Mouse (Mus musculus) limb, embryonic 12.5 days (tissue): ENCODE data around the gene Sco1. TPM values are rescaled to one million over a fixed set of nuclear protein-coding genes. Genes with fewer than 3 reads are reported as not detected.

Experiments used
- ATAC-seq: fragments of 200-750 bp; cut with Nextera tagmentation; 2 replicates; pipeline ENCODE4 v1.8.0; 2017; ENCODE audit warnings: low read depth, moderate TSS enrichment; ENCODE audit not compliant: insufficient number of reproducible peaks, insufficient read depth, low FRiP score, low TSS enrichment
- H3K27ac ChIP-seq: fragments of 300-500 bp; sonication (generic); 2 replicates; pipeline ENCODE4 v1.5.1; 2016; ENCODE audit warnings: mild to moderate bottlenecking, moderate library complexity
- H3K27me3 ChIP-seq: fragments of 300-500 bp; sonication (generic); 2 replicates; pipeline ENCODE4 v1.6.1; 2016; ENCODE audit warnings: mild to moderate bottlenecking, moderate library complexity
- H3K36me3 ChIP-seq: fragments of 300-500 bp; sonication (generic); 2 replicates; pipeline ENCODE4 v1.6.1; 2016; ENCODE audit warnings: mild to moderate bottlenecking, moderate library complexity
- H3K4me1 ChIP-seq: fragments of 300-500 bp; sonication (generic); replicated peaks from 2 replicates; pipeline ENCODE4 v1.6.1; 2016
- H3K4me2 ChIP-seq: fragments of 300-500 bp; sonication (generic); 2 replicates; pipeline ENCODE4 v1.6.1; 2016; ENCODE audit warnings: mild to moderate bottlenecking, moderate library complexity
- H3K4me3 ChIP-seq: fragments of 300-500 bp; sonication (generic); replicated peaks from 2 replicates; pipeline ENCODE4 v1.5.1; 2016; ENCODE audit warnings: mild to moderate bottlenecking
- H3K9ac ChIP-seq: fragments of 300-500 bp; sonication (generic); replicated peaks from 2 replicates; pipeline ENCODE4 v1.6.1; 2016; ENCODE audit warnings: mild to moderate bottlenecking, moderate library complexity
- H3K9me3 ChIP-seq: fragments of 300-500 bp; sonication (generic); 2 replicates; pipeline ENCODE4 v1.6.1; 2016; ENCODE audit warnings: mild to moderate bottlenecking, moderate library complexity
- WGBS: fragments of 180-500 bp; shearing (Covaris S2); methylation state at CpG from one replicate; pipeline ENCODE4 v1.1.7; 2016; 5-methylcytosine and 5-hydroxymethylcytosine counted together
- polyA plus RNA-seq: library from polyadenylated mRNA; unstranded; fragments of >200 nt; fragmentation: Nextera tagmentation; extraction: Ambion mirVana; gene quantifications from 2 replicates; pipeline ENCODE4 v1.2.1, GENCODE M21; 2016

Sco1 gene
- polyA plus RNA-seq, 1 experiment from 2014 or later, result 18.5 TPM

DNA sequence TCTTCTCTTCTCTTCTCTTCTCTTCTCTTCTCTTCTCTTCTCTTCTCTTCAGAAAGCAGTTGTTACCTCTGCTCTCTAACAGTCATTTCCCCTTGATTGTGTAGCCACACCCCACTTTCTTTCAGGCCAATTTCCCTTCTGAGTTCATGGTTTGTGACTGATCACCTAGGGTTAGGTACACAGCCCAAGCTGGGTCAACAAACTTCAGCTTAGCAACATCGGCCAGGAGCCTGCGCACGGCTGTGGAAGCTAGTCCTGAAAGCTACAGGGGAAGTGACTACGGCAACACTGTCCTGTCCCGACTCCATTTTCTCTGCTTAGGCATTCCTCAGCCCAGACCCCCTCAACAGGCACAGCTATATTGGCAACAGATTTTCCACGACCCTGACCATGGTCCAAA lies 7.5 kb upstream of the Sco1 start:
- 90% methylated on average over 6 of the region's 6 CpGs for WGBS
- Histone ChIP-seq H3K27ac (no peak overlapping the region), H3K36me3 (peaks cover 49% of the 10 kb centered on the region), H3K4me1 (no peaks in the 10 kb centered on the region), H3K27me3 (no peaks in the 10 kb centered on the region), H3K9ac (no peak overlapping the region), H3K9me3 (no peaks in the 10 kb centered on the region), H3K4me3 (no peak overlapping the region), H3K4me2 (no peak overlapping the region)
- ATAC-seq, result no peak

DNA sequence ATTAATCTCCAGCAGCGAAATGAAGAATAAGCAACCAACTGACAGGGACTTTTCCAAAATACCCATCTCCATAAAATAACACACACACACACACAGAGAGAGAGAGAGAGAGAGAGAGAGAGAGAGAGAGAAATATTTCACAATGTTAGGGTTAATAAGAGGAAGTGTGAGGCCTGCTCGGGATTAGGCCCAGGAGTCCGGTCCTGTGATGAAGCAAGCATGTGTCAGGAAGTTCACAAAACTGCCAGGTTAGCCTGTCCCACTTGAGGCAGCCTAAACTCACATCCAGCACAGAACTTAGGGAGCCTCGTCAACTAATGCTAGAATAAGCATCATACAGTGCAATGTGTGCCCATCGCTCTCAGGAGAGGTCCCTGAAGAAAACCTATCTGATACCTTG lies 5.3 kb upstream of the Sco1 start:
- no peaks in the 10 kb centered on the region for H3K9me3 ChIP-seq
- H3K4me2 ChIP-seq, result no peak overlapping the region
- H3K4me3 ChIP-seq, result no peak overlapping the region
- ATAC-seq, result no peak
- H3K27me3 ChIP-seq, result no peaks in the 10 kb centered on the region
- 92% methylated on average over 5 of the region's 5 CpGs for WGBS
- H3K4me1 ChIP-seq, result 0 out of 2 replicates have a peak, but pooled peaks cover 3% of the 10 kb centered on the region
- no peak overlapping the region for H3K9ac ChIP-seq
- H3K36me3 ChIP-seq, result peaks cover 30% of the 10 kb centered on the region; the same call in 1 of the 2 replicates
- H3K27ac ChIP-seq, result no peak overlapping the region

DNA sequence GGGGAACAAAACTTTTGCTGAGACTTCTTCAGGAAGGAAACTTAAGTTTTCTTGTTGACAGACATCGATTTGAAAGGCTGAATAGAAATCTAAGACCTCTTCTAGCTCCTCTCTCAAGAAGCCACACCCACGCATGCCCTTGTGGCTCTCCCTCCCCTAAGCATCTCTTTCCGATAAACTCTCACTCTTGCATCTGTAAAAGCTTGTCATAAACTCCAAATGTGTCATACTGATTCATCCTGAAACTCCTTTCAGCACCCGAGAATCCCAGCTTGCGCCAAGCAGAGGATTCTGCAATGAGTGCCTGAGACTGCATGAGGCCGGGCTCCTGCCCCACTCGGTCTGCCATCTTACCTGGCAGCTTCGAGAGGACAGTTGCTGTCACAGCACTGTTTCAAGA lies 4.0 kb upstream of the Sco1 start:
- peaks cover 7% of the 10 kb centered on the region for H3K4me1 ChIP-seq
- H3K27me3 ChIP-seq, result no peaks in the 10 kb centered on the region
- ATAC-seq, result no peak
- no peaks in the 10 kb centered on the region for H3K9me3 ChIP-seq
- H3K36me3 ChIP-seq, result peaks cover 23% of the 10 kb centered on the region; the same call in 1 of the 2 replicates
- H3K27ac ChIP-seq, result no peak overlapping the region
- no peak overlapping the region for H3K4me3 ChIP-seq
- 94% methylated on average over 8 of the region's 8 CpGs for WGBS
- no peak overlapping the region for H3K9ac ChIP-seq
- no peak overlapping the region for H3K4me2 ChIP-seq

DNA sequence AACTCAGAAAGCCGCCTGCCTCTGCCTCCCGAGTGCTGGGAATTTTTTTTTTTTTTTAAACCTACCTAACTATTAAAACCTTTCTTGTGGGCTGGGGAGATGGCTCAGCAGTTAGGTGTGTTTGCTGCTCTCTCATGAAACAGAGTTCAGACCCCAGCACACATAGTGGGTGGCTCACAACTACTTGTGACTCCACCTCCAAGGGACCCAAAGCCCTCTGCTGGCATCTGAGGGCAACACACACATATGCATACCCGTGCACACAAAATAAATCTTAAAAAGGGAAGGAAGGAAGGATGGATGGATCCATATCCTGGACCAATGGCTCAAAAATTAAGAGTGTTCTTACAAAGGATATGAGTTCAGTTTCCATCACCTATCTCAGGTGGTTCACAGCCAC lies 3.2 kb upstream of the Sco1 start:
- Histone ChIP-seq H3K9ac (no peak overlapping the region), H3K4me3 (no peak overlapping the region), H3K27ac (no peak overlapping the region), H3K9me3 (no peaks in the 10 kb centered on the region), H3K4me1 (peaks cover 13% of the 10 kb centered on the region), H3K36me3 (peaks cover 23% of the 10 kb centered on the region; the same call in 1 of the 2 replicates), H3K4me2 (no peak overlapping the region), H3K27me3 (no peaks in the 10 kb centered on the region)
- WGBS, result 87% methylated on average over 3 of the region's 3 CpGs
- ATAC-seq, result no peak

DNA sequence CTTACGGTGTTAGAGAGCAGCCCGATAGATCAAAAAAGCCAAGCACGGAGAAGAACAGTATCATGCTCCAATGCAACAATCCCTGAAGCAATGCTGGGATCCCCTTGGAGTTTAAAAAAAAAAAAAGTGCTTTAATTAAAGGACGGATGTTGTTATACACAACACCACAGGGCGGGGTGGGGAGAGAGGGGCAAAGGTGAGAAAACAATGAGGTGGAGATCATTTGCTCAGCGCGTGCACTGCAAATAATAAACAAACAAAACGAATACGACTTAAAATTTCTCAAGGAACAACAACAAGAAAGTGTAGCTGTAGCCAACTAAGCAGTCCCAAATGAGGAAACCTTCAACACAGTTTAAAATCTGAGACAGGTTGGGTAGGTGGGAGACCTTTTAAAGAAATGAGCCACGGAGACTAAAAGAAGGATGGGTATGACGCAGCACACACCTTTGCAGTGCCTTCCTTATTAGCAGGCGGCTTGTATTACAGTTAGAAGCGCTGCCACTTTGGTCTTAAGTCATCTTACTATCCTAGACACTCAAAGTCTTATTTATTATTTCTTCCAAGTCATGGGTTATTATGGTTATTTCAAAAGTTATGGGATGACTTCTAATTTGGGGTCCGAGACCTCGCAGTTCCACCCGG lies 672 bp upstream of the Sco1 start:
- peak overlapping the region; percentile 98 for H3K4me3 ChIP-seq
- no peak for ATAC-seq
- H3K4me1 ChIP-seq, result peaks cover 13% of the 10 kb centered on the region
- H3K9ac ChIP-seq, result peak overlapping the region; percentile 86
- H3K27me3 ChIP-seq, result no peaks in the 10 kb centered on the region
- peak overlapping the region; percentile 84 for H3K27ac ChIP-seq
- peak overlapping the region; percentile 62 for H3K4me2 ChIP-seq
- 9% methylated on average over 16 of the region's 16 CpGs for WGBS
- H3K9me3 ChIP-seq, result no peaks in the 10 kb centered on the region
- peaks cover 32% of the 10 kb centered on the region for H3K36me3 ChIP-seq

DNA sequence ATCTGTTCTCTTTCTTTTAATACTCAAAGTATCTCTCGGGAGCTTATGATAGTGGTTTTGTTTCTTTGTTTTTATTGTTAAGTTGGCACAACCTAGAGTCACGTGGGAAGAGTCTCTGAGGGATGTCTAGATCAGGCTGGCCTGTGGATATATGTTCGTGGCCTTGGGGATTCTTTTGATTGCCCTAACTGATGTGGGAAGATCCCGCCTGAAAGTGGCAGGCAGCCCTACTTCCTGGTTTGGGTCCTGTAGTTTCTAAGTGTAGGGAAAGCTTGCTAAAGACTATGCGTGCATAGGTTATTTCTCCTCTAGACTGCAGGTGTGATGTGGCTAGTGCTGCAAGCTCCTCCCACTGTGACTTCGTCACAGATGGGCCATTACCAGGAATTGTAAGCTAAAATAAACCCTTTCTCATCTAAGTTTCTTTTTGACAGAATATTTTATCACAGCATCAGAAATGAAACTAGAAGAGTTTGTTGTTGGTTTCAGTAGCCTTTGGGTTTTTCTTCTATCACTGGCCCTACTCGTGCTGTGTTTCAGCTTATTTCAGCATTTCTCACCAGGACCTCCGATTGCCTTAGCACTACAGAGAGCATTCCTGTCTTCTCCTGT lies 2.4 kb downstream of the Sco1 start:
- Histone ChIP-seq H3K4me3 (no peak overlapping the region), H3K4me2 (no peak overlapping the region), H3K27me3 (no peaks in the 10 kb centered on the region), H3K36me3 (peaks cover 55% of the 10 kb centered on the region), H3K9me3 (no peaks in the 10 kb centered on the region), H3K4me1 (peaks cover 13% of the 10 kb centered on the region), H3K9ac (no peak overlapping the region), H3K27ac (no peak overlapping the region)
- ATAC-seq, result no peak
- WGBS, result 90% methylated on average over 8 of the region's 8 CpGs

DNA sequence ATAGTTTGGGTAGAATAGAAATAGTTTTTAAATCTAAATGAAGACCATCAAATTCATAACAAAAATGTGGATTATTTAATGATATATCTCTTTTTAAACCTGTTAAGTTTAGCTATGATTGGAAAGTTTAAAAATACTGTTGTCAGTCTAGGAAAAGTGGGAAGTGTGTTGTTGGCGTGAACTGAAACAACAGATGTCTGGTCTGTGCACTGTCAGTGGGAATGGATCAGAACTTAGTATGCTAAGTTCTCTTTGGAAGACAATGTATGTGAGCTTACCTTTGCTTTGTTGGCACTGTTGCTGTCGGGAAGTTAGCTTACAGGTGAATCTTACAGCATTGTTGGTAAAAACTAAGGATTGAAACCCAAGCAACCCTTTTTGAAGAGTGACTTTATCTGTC lies 8.8 kb downstream of the Sco1 start:
- no peaks in the 10 kb centered on the region for H3K9me3 ChIP-seq

DNA sequence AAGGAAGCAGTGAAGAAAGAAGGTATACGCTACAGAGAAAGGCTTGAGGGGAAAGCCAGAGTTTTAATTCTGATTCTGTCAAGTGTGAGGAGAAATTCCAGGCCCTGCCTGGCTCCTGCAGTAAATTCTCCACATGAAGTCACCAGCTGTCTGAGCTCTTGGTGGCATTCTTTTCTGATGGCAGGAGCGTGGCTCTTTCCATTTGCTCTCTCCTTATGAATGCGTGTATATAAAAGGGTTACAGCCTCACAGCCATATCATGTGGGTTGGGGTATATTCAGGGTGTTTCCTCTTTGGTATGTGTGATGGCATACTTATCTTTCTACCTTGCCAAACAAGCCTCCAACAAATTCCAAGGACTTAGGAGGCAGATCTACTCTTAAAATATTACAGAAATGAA lies 10.3 kb downstream of the Sco1 start:
- peaks cover 92% of the 10 kb centered on the region for H3K36me3 ChIP-seq
- H3K9me3 ChIP-seq, result no peaks in the 10 kb centered on the region
- H3K4me1 ChIP-seq, result no peaks in the 10 kb centered on the region
- H3K9ac ChIP-seq, result no peak overlapping the region
- no peak for ATAC-seq
- no peak overlapping the region for H3K4me3 ChIP-seq
- no peaks in the 10 kb centered on the region for H3K27me3 ChIP-seq
- H3K27ac ChIP-seq, result no peak overlapping the region
- WGBS, result 88% methylated on average over 3 of the region's 3 CpGs
- H3K4me2 ChIP-seq, result no peak overlapping the region

More for the DNA sequence above, 8.8 kb downstream of the Sco1 start:
- no peak overlapping the region for H3K27ac ChIP-seq
- no peak for ATAC-seq
- no peak overlapping the region for H3K9ac ChIP-seq
- no peak overlapping the region for H3K4me2 ChIP-seq
- no peaks in the 10 kb centered on the region for H3K27me3 ChIP-seq
- H3K4me1 ChIP-seq, result no peaks in the 10 kb centered on the region
- peaks cover 95% of the 10 kb centered on the region for H3K36me3 ChIP-seq
- WGBS, result 89% methylated on average over 2 of the region's 2 CpGs
- H3K4me3 ChIP-seq, result no peak overlapping the region

DNA sequence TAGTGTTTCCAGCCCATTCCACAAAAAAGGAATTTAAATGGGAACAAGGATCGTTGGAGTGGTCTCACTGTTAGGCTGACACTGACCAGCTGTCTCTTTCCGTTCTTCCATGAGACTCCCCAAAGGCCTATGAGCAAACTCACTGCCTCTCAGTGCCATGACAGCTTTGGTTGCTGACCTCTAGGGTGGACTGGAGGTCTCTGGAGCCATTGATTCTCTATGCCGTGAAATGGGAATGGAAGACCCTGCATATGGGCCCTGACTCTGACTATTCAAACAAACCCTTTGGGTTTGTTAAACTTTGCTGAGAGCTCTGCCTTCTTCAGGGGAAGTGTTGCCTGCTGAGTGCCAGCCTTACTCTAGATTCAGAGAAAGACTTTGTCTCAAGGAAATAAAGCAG lies 15.3 kb downstream of the Sco1 start:
- Histone ChIP-seq H3K9me3 (no peaks in the 10 kb centered on the region), H3K36me3 (peaks cover 49% of the 10 kb centered on the region), H3K9ac (no peak overlapping the region), H3K4me3 (no peak overlapping the region), H3K27ac (no peak overlapping the region), H3K27me3 (no peaks in the 10 kb centered on the region), H3K4me1 (no peaks in the 10 kb centered on the region), H3K4me2 (no peak overlapping the region)
- ATAC-seq, result no peak
- 92% methylated on average over 3 of the region's 3 CpGs for WGBS

DNA sequence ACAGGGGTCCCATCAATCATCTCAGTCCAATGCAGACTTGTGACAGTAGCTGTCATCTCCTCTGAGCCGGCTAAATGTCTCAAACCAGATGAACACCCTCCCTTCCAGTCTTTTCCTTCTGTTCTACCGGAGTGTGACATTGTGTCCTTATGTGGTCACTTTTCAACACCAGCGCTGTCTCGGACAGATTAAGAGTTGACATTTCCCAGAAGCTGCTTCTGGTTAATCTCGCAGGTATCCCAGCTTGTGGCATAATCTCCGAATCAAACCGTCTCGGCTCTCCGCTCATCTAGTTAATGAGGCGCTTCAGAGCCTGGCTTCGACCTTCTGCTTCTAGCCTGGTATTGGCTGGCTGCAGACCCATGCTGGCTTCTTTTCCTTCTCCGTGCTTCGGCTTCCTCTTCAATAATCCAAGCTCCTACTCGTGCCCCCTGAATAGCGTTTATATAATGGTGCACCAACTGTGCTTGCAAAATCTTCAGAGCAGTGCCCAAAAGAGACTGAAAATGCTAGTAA lies 20.2 kb downstream of the Sco1 start:
- H3K9ac ChIP-seq, result no peak overlapping the region
- H3K4me2 ChIP-seq, result no peak overlapping the region
- H3K27ac ChIP-seq, result no peak overlapping the region
- 0 out of 2 replicates have a peak, but pooled peaks cover 2% of the 10 kb centered on the region for H3K36me3 ChIP-seq
- no peaks in the 10 kb centered on the region for H3K4me1 ChIP-seq
- no peak for ATAC-seq
- WGBS, result 77% methylated on average over 15 of the region's 15 CpGs
- no peak overlapping the region for H3K4me3 ChIP-seq
- no peaks in the 10 kb centered on the region; the same call in 1 of the 2 replicates for H3K27me3 ChIP-seq
- H3K9me3 ChIP-seq, result no peaks in the 10 kb centered on the region

DNA sequence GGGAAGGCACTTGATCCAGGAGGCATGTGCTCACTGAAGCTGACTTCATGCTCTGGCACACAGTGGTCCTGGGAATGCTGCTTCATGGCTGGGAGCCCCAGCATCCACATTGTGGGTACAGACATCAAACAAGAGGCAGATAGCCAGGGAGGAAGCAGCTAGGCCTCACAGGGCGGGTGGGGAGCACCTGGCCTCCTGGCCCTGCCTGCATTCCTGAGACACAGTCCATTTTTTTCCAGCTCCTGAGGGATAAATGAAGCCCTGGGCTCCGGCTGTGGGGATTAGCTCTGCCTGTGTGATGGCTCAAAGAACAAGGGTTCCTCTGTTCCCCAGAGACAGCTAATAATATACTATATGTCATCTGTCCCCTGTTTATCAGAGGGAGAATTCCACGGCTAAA lies 22.6 kb downstream of the Sco1 start:
- Histone ChIP-seq H3K4me1 (no peaks in the 10 kb centered on the region), H3K9ac (no peak overlapping the region), H3K36me3 (no peaks in the 10 kb centered on the region), H3K4me2 (no peak overlapping the region), H3K27me3 (no peaks in the 10 kb centered on the region; the same call in 1 of the 2 replicates), H3K9me3 (no peaks in the 10 kb centered on the region), H3K4me3 (no peak overlapping the region), H3K27ac (no peak overlapping the region)
- WGBS, result 53% methylated on average over 3 of the region's 3 CpGs
- ATAC-seq, result no peak
